Mouse (Mus musculus): ENCODE measurements around the gene Adamts14.
A peak's percentile ranks its signal among the peaks of the same experiment; 100 is the strongest.

Gene Adamts14

DNA sequence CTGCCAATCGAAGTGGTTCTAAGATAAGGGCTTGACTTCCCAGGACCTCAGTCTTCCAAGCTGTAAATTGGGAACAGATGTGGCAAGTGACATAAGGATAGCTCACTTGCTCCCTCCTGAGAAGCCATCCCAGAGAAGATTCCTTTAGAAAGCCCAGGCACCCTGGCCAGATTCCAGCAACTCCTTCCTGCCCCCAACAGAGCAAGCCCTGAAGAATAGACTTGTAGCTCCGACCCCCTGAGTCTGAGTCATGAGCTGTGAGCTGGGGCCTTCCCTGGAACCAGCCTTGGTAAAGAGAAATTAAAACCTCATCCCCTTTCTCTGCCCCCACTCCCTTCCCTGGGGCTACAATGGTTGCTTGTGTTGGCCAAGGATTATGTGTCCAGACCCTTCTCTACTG is 1.3 kb upstream of the Adamts14 start:
- no peak for DNase-seq

DNA sequence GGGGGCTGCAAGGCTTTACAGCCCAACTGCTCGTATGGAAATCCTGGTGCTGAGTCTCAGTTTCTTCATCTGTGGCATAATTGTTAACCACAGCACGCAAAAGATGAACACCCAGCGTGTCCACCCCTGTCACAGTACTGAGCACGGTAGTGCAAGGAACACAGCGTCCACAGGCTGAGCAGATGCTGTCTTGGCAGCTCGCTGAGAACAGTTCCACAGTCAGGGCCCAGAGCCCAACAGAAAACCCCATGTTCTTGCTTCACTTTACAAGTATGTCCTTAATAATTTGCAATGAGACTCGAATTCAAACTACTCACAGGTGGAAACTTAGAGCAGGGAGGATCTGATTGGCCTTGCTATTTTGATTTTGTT is 592 bp upstream of the Adamts14 start:
- peak in 1 of 2 experiments; percentile 48 for DNase-seq

DNA sequence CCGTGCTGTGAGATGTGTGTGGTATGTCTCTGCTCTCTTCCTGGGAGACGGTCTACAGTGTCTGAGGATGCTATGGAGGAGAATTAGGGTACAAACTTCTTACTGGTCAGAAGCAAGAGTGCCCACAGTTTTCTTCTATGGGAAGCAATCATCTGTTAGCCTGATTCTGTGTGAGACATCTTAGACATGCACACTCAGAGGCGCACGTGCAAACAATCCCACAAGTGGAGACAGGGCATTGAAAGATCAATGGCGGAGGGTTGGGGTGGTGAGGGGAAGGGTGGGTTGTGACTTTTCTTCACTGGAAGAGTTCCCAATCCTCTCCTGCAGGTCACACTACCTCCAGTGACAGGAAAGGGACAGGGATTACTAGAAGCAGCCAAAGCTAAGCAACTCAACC is 607 bp downstream of the Adamts14 start:
- DNase-seq, result no peak

DNA sequence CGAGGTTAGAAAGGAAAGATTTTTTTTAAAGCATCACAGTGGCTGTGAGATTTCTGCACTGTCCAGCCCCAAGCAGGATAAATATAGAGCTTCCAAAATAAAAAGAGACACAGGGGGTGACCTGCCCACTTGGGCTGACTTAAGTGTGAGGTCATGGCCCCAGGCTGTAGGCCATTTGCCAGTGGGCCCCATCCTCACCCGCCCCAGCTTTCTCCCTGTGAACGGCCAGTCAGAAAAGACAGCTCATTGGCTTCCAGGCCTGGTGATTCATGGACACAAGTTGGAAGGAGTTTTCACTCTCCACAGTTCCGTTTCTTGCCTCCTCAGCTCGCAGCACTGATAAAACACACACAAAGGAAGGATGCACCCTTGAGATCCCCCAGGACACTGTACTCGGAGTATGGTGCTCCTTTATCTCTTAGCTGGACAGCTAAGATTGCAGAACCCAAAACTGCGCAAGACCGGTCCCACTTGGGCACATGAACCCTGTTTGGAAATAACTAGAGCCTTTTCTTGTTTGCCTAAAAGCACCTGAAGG is 1.1 kb downstream of the Adamts14 start:
- DNase-seq, result no peak

DNA sequence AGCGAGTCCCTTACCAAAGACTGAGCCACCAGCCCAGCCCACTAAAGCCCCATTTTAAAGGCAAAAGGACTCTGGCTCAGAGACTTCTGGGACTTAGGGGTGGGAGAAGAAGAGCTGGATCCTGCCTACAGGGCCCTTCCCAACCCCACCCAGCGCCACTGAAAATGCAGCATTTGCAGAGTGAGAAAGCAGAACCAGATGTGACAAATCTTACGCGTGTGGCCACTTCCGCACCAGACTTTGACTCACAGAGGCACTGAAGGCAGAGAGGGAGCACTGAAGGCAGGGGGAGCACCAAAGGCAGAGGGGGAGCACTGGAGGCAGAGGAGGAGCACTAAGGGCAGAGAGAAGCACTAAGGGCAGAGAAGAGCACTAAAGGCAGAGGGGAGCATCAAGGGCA is 5.9 kb downstream of the Adamts14 start:
- no peak for DNase-seq

DNA sequence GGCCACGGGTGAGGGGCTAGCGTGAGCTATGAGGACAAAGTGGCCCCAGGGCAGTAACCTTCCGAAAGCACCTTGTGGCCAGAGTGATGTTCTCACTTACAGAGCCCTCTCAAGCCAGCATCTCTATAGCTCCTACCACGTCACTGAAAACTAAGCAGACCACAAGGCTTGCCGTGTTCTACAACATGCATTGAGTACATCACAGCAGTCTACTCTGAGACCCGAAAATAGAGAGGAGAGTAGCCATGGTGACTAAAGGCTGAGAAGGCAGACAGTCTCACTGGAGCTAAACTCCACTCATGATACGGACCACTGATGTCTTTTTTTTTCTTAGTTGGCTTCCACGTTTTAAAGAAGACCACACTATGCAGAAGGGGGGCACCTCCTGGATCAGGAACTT is 9.6 kb downstream of the Adamts14 start:
- DNase-seq, result no peak

DNA sequence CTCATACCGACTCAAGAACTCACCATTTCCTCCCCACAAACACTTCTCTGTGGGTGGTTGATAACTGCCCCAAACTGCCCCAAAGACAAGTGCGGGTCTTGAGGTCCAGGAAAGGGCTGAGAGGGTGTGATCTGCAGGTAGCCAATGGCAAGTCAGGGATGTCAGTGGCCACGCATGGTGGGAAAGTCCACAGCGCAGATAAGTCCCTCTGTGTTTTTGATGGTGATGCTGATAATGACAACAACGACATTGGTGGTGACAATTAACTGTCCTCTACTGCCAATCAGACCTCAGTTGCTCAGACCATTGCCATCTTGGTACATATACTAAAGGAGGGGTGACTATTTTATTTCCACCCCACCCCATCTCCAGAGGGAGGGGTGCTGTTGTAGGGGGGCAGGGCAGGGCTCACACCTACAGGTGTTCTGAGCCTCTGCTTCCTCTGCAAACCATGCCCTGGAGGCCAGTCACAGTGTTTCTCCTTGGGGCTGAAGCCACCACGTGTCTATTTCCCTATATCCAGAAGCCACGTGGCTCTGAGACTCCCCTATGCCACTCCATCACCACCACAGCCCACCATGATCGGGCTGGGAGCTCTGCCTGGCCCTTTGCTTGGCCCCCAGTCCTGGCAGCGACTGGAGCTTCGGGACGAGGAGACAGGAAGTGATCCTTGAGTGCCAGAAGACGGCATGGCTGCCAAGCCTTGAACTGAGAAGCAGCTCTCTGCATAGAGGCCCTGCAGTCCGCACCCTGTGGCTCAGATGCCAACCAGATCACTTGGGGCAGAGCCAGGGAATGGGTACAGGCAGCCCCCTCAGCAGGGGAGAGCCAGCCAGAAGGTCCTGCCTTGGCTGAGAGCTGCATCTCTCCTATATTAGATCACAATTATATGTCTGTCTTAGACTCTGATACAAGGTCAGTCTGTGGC is 11.7 kb downstream of the Adamts14 start:
- peak; percentile 82 to 95 for DNase-seq

DNA sequence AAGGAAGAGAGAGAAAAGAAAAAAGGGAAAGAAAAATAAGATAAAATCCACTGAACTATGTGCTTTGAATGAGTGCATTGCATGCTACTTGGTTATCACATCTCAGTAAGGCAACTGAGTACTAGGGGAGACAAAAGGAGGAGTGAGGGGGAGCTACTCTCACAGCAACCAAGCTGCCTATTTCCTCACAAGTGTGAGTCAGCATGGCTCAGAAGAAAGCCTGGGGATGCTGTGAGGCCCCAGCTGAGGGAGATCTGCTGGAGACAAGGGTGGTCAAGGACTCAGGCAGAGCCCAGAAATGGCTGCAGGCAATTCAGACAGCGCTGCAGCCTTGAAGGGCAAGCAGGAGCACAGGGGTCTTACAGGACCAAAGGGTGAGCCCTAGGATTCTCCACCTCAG is 15.1 kb downstream of the Adamts14 start:
- no peak for DNase-seq

DNA sequence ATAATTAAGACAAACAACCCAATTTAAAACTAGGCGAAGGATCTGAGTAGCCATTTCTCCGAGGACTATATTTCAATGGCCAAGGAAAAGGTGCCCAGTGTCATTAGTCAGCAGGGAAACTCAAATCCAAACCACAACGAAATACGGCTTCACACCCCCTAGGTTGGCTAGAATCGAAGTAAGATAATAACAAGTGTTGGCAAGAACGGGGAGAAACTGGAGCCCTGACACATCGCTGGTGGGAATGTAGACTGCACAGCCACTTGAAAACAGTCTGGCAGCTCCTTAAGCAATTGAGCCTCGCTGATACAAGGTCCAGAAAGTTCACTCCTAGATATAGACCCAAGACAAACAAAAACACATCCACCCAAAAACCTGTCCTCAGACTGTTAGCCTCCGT is 16.6 kb downstream of the Adamts14 start:
- no peak for DNase-seq

DNA sequence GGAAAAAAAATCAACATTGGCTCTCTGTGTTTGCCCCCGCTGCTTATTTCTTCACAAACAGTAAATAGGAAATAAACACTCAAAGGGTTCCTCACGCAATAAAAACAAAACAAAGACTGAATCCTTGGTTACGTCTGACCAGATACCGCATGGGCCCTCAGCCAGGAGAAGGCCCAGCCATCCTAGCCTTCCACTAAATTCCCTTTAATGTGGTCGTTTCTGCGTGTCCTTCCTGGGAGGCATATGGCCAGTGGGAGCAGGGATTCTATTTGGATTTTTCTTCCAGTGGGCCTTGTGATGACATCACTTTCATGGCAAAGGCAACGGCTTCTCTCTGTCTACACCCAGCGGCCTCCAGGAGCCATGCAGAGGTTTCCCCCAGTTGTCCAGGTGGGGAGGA is 18.0 kb downstream of the Adamts14 start:
- DNase-seq, result peak; percentile 70 to 72

DNA sequence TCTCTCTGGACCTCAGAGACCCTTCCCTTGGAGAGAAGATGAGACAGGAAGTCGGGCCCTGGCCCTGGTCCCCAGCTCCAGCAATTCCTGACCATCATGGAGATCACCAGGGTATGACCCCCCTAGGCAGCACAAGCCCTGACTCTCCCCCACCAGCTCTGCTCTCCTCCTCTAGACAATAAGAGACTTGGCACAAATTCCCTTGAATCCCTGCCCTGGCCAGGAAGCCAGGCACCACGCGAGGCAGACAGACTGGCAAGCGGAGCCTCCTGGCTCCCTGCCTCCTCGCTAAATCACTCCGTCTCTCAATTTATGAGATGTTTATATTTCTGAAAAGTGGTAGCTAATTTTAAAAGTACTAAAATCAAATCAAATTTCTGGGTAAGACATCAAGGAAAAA is 18.5 kb downstream of the Adamts14 start:
- peak; percentile 93 to 95 for DNase-seq

DNA sequence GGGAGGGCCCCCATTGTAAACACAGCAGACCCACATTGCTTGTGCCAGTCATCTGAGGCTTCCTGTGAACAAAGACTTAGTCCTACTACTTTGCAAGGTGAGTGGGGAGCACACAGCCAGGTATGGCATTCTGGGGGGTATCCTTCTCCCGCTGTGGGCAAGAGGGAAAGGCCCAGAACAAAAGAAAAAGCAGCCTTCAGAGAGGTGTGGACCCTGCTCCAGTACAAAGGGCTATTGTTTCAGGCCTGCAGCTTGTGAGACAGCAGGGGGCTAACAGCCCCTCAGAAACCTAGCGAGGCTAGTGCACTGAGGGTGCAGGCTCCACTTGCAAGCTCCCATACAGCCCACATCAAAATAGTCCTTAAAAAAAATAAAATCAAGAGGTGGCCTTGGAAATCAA is 23.3 kb downstream of the Adamts14 start:
- DNase-seq, result no peak

DNA sequence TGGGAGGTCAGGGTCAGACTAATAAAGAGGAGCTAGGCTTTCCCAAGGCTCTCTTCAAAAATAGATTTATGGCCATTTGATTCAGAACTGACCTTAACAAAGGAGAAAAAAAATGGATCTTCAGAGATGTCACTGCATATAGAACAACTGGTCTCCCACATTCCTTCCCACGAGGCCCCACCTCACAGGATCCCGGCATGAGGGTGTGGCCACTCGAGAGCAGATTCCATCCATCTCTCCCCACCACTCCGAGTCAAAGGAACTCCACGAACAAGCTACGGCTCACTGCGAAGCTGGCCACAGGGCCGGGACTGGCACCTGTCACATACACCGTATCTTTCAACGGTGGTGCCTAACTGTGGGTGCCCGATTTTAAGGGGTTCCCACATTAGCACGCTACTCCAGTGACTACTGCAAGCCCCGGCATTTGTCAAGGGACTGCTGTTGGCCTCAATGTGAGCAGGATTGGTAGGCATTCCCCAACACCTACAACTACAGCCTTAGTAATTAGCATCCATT is 24.6 kb downstream of the Adamts14 start:
- no peak for DNase-seq

DNA sequence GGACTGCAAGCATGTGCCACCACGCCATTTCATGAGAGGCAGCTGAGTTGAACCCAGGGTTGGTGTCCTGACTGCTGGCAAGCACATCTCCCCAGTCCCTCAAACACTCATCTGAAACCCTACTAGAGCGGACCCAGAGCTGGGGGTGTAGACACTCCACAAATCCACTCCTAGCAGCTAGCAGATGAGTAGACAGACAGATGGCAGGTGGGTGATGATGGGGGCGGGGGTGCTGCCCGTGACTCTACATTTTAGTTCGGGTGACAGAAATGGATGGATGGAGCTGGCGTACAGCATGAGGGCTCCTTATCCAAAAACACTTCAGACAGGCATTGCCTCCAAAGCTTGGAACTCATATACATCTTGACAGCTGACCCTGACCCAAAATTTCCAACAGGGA is 26.9 kb downstream of the Adamts14 start:
- no peak for DNase-seq

DNA sequence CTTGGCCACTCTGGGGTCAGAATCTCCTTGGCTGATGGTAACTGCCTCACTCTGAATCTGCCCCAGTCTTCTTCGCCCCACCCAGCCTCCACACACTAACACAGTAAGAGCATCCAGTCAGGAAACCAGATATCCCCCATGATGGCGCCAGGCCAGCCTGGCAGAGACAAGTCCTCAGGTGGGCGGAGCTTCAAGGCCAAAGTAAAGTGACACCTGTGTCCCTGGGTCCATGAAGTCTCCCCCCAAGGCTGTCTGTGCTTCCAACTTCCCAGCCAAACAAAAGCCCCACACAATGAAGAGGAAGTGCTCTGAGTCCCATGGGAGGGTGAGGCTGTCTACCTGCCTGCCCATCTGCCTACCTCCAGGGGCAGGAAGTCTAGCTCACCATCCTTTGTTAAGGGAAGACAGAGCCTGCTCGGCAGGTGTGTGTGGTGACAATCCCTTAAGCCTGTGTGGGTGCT is 31.2 kb downstream of the Adamts14 start:
- DNase-seq, result no peak

DNA sequence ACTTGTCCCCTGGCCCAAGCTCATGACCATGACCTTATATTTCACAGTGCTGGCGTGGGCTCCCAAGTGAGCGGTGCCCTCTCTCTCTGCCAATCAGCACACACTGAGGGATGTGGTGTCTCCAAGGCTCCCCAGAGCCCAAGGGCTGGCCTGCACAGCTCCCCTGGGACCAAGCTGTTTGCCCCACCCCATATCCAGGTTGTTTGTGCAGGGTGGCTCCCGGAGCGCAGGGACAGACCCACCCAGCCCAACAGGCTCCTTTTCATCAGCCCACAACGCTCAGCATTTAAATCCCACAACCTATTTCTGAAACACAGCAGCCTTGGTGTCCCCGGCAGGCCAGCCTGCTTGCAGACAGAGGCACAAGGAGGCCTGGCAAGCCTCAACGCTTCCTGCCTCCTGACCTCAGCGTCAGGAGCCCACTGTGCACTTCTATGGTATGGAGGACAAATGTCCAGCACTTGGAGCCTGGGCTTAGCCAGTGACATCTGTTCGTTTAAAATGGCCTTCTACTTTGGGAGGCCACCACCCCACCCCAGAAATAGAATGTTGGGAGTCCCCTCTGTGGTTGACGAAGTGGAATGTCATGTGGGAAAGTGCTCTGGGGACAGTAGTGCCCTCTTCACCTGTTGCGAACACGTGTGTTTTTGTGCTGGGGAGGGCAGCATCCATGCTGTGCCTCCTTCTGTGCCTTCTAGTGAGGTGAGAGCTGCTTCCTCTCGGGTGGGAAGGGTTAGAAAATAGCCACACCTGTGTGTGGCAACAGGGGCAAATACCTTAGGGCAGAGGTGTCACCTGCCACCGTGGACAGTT is 32.9 kb downstream of the Adamts14 start:
- DNase-seq, result no peak

DNA sequence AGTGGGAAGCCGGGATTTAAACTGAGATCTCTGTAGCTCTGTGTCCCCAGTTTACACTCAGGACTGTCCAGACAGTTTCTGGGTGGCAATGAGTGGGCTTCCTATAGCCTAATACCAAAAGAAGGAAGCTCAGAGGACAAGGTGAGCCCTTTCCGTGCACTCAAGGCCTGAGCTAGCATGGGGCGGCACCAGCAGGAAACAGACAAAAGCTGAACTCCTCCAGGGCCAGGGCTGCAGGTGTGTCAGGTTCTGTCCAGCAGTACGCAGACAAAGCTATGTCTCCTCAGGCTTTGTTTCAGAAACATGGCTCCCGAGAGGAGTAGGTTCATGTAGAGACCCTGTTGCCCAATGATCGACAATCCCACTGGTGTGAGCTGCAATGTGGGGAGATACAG is 35.9 kb downstream of the Adamts14 start:
- no peak for DNase-seq

DNA sequence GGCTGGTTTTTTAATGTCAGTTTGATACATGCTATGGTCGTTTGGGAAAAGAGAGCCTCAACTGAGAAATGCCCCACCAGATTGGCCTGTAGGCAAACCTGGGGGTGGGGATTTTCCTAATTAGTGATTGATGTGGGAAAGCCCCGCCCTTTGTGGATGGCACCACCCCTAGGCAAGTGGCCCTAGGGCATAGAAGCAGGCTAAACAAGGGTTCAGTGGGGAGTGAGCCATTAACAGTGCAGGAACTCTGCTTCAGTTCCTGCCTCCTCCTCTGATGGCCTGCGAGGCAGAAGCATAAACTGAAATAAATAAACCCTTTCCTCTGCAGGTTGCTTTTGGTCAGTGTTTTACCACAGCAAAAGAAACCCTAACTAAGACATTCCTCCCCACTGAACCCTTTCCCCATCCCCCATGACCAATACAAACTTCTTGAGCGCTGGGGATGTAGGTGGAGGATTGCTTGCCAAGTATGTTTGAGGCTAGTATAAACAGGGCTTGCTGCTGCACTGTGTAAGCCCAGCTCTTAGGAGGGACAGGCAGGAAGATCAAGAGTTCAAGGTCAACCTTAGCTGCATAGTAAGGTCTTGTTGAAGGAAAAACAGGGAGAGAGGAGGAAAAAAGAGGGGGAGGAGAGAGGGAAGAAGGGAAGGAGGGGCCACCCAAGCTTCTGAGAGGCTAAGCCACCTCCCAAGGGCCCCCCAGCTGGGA is 36.4 kb downstream of the Adamts14 start:
- no peak for DNase-seq

DNA sequence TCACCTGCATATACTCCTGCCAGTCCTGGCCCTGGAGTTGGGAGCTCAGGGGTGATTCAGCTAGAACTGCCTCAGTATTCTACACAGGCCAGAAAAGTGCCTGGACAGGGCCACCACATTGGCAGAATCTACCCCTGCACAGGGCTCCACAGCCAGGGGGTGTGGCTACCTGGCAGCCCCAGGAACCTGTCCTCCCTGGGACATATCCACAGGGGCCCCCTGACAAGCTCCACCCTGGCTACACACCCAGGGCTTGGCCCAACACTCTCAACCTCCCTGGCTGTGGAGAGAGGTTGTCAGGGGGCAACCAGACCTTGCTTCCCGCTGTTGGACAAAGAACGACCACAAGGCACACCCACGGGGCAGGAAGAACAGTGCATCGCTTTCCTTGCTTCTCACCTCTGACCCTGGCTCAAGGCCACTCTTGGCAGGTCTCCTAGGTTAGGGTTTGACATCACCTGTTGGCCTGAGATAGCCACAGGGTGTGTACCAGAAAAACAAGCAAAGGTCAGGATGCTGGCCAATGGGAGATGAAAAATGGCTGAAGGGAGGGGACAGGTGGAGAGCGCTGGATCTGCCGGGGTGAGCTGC is 37.5 kb downstream of the Adamts14 start:
- no peak for DNase-seq

DNA sequence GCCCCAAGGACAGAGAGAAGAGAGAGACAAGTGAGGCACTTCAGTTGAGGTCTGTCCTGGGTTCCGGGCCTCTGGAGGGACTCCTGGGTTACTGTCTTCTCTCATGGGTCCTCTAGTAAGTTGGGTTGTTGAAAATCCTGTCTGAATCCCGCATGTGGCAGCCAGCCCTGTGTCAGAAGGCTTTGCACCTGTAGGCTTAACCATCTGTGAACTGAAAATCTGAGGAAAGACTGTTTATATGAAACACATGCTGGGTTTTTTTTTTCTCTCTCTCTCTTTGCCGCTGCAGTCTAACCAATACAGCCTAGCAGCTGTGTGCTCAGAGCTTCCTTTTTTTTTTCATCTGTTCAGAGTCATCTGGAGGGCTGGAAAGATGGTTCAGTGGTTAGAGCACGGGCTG is 38.9 kb downstream of the Adamts14 start:
- DNase-seq, result no peak

DNA sequence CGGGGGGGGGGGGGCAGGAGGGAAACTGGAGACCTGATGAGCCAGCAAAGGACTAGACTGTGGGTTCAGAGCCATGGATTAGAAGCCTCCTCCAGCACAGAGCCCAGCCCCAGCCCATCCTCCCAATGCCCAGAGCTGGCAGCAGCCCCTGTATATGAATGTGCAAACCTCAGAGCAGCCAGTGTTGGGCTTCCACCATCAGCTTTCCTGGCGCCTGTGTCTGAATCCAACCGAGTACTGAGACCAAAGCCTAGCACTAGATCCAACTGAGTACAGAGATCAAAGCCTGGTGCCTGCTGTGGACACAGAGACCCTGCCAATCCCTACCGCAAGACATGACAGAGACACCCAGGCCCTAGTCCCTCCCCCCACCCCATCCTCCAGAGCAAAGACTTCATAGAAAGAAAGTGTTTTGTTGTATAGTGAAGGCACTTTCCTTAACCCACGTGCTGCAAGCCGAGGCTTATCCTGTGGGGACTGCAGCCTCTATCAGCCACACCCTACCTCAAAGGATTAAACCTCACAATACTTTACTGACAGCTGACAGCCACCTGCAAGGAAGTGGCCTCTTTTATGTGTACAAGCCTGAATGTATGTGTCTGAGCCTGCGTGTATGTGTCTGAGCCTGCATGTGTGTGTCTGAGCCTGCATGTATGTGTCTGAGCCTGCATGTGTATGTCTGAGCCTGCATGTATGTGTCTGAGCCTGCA is 40.2 kb downstream of the Adamts14 start:
- DNase-seq, result peak; percentile 62 to 83

DNA sequence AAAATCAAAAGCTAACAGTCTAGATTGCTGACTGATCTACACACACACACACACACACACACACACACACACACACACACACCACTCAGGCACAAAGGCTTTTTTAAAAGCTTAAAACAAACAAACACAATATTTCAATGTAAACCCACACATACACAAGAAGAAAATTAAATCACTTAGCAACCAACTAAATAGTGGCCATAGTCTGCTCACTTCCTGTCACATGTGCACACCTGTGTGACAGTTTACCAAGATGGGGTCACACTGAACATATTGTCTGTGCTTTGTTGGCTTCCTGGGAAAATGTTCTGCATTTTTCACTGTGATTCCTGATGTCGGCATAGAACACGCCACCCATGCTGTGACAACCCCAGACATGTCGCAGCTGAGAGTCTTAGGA is 41.5 kb downstream of the Adamts14 start:
- DNase-seq, result no peak
